Mouse (Mus musculus) kidney, postnatal 10 days (tissue): Measurements from ENCODE around the gene Nectin2.
"Not testable (repeated sequence)": the region's sequence is repeated elsewhere in the genome, so short reads cannot be mapped to it uniquely, and the experiment has no call there.

ENCODE experiments used
- DNase-seq: peaks from one replicate; pipeline ENCODE4 v3.0.0; 2021; ENCODE audit warnings: mixed read lengths

Nectin2 gene

DNA sequence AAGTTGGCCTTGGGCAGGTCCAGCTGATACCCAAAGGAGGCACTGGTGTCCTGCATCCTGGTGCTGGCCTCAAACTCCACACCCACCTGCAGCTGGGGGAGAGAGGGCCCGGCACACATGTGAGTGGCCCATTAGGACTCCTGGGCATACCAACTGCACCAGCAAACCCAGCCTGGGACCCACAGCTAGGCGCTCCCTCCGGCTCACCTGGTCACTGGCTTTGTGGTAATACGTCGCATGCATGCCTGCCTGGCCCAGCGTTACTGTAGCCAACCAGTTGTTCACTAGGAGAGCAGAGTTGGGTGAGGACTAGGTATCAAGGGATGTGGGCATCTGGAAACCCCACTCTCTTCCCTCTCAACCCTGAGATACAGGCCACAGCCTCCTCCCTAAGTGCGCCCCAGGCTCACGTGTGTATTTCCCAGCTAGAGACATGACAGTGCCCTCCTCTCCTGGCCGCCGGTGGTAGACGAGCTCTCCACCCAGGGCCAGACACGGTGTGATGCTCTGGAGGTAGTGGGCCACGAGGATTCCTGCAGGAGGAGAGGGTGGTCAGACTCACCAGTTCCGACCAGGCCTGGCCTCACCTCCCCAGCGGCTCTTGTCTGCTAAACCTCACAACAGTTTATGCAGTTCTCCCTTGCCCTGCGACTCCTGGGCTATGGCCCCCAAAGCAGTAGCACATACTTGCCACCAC lies 47.3 kb downstream of the Nectin2 start:
- no peak for DNase-seq

DNA sequence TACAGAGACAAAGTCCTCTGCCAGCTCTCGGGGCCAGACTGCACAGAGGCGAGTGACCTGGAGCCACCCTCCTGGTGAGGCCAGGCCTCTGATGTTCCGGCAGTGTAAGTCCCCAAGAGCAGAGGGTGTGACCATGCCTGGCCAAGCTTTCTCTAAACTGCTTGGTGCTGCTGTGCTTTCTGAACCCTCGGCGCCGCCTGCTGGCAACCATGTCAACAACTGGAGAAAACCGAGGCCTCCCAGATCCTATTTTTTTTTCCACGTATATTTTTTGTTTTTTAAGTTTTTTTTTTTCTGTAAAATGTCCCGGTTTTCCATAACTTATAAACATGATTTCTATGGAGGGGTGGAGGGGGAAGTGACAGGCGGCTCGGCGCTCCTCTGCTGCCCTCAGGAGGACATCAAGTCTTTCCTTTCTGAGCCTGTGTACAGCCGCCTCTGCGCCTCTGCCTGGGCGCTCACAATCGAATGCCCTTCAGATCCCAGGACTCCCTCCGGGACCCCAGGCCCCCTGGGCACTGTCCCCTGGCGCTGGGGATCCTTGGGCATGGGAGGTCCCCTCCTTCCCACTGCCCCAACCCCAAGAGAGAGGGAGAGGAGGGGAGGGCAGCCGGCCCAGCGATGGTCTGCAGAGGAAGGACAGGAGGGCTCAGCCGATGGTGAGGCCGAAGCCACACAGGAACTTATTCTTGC lies 49.1 kb downstream of the Nectin2 start:
- DNase-seq, result peak; percentile 91

DNA sequence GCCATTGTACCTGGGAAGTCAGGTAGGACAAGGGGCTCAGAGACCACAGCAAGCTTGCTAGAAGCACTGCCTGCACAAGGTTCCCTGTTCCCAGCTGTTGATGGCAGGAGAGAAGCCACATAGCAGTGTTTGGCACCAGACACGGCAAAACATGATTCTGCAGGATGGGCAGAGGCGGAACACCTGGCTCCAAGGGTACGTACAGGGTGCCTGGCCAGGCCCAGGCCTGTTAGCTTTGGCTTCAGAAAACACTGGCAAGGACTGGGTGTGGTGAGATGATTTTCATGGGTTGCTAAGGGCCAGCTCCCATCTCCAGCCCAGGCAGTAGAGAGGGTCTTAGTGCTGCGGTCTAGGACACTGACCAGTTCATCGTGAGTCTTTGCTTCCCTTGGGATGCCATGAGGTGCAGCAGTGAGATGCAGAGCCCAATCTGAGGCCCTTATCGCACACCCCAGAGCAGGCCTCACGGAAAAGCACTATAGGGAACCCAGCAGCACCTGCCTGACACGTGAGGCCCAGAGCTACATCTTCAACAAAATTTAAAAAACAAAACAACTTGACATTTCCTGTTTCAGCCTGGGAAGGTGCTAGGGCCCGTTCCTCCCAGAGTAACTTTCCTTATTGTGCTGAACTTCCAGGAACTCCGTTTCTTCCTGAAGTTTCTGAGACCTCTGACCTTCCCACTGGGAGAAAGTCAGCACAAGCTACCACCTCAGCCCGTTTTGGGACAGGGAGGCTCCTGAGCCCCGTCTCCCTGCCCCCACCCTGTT lies 49.8 kb downstream of the Nectin2 start:
- DNase-seq, result no peak

DNA sequence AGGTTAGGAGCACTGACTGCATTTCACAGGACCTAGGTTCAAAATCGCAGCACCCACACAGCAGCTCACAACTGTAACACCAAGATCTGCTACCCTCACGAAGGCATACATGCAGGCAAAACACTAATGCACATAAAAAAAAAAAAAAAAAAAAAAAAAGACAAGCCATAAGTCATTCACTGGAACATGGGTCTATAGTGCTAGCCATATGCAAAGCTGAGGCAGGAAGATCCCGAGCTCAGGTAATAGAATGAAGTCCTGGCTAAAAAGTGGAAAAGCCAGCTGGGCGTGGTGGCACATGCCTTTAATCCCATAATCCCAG lies 50.5 kb downstream of the Nectin2 start:
- no peak for DNase-seq

DNA sequence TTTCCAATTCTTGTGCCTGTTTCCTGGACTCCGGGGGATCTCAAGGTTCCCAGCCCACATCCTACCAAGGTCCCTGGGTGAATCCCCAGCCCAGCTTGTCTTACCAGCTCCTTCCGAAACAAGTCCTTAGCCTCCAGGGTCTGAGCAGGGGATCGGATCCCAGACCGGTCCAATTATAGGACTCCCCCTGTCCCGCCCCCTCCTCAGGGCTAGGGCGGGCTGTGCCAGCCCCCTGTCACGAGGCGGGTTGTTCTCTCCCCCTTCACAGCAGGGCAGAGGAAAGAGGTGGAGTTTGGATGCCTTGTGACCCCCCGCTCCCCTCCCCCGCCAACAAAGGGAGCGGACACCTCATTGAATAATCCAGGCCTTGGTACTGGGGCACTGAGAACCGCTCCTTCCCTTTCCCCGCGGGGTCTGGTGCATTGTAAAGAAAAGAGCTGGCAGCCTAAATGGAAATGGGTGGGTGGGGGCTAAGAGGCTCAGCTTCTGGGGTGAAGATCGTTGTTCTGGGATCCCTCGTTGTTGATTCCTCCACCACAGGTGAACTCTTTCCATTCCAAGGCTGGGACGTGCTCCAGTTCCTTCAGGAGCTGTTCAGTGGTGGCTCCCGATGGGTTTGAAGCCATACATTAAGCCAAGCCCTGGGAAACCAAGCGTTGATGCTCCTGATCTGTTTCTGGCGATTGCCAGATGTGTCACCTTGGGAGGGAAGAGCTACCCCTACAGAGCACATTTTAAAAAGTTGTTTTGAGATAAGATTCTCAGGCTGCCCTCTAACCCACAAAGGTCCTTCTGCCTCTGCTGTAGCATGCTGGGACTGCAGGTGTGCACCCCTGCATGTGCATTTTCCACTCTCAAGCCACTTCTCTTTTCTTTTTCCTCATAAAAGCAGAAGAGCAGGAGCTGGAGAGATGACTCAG lies 51.1 kb downstream of the Nectin2 start, which contains the start of gene Apoe:
Gene Apoe, minus strand, starts transcription at position 282 of the 920 bp plus-strand sequence.
- peak; percentile 80 for DNase-seq

DNA sequence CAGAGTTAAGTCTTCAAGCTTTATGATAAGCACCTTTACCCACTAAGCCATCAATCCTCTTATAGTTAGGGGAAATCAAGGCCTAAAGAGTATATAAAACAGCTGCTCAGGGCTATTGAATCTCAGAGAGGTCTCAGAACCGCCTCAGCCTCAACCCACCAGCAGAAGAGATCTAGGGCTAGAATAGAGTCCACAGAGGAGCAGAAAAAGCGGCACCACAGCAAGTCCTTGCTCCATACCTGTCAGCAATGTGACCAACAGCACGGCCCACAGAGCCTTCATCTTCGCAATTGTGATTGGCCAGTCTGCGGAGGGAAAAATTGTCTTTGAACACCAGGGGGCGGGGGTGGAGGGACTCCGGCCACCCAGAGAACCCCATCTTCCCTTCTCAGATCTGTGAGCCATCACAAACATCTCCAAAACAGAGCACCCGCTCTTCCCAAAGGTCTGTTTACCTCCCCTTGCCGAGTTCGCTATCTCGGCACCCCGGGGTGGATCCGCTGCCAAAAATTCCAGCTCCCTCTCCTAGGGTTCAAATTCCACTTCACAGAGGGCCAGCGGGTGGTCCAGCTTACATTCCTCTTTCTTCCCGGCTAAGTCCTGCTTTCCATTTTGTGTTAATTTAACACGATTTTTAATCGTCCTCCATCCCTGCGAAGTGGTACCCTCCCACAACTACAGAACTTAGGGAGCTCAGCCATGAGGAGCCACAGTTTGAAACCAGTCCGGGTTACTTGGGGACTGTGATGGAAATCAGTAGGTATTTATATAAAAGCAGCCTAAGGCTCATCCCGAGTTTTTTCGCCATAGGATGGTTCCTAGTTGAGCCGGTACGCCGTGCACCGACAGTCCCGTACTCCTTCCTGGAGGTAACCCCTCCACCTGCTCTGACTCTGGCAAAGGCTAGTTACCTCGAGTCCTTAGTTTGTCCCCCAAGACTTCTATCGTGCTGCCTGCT lies 52.1 kb downstream of the Nectin2 start:
- peak; percentile 58 for DNase-seq

DNA sequence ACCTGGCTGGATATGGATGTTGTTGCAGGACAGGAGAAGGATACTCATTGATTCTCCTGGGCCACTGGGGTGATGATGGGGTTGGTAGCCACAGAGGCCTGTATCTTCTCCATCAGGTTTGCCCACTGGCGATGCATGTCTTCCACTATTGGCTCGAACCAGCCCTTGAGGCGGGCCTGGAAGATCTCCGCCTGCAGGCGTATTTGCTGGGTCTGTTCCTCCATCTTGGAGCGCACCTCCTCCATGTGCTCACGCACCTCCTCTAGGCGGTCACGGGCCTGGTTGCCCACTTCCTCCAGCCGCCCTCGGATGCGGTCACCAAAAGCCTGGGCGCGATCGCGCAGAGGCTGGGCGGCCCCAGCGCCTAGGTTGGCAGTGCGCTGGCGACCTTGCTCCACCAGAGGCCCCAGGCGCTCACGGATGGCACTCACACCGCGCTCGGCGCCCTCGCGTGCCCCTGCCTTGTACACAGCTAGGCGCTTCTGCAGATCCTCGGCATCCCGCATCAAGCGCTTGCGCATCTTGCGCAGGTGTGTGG lies 53.9 kb downstream of the Nectin2 start:
- no peak for DNase-seq

DNA sequence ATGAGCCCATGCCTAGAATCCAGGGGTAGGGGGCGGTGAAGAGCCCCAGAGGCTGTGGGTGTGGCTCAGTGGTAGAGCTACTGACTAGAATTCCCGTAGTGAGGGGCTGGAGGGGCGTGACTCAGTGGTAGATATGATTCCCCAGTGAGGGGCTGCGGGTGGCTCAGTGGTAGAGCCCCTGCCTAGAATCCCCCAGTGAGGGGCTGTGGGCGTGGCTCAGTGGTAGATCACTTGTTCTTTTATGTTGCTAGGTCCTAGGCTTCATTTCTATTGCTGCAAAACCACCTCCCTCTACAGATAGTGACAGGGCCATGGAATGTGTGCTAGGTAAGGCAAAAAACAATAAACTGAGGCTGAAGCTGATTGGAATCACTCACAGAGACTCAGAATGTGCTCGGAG lies 54.4 kb downstream of the Nectin2 start:
- no peak for DNase-seq

DNA sequence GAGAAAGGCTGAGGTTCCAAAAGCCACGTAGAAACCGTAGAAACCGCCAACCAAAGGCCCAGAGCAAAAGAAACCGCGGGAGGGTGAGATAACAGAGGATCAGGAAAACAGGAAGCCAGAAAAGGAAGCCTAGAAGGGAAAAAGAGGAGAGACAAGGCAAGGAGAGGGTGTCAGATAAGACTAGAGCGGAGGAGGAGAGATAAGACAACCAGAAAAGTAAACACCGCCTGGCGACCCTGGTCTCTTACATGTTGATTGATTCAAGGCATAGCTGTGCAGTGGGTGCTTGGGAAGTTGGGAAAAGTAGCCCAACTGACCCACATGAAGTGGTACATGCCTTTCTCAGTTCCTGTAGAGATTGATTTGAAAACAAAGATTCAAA lies 55.1 kb downstream of the Nectin2 start:
- no peak for DNase-seq

DNA sequence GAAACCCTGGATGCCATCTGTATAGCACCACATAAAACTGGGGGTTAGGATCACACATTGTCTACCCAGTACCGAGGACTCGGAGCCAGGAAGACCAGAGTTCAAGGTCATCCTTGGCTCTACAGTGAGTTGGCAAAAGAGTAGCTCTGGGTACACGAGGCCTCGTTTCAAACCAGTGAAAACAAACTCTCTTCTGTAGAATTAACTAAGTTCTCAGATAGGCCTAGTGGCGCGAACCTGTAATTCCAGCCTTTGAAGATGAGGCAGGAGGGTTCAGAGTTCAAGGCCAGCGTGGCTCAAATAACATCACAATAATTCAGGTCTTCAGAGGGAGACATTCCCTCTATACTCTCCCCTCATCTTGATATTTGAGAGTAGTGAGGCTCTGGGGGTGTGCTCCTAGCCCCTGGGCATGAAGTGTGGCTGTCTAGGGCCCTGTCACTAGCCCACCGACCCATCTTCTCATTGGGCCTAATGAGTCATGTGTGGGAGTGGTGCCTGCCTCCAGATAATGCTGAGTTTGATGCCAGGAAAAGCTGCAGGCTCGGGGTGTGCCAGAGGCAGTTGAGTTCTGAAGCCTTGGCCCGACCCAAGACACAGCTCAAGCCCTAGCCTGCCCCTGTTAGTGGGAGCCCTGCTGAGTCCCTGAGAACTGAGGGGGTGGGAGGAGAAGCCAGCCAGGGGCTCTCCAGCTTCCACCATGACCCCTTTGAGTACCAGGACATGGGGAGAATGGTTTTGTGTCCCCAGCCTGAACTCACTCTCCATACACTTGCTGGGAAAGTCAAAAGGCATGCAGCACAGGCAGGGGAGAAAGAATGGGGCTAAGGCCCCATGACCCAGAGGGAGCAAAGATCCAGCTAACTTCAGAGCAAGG lies 55.7 kb downstream of the Nectin2 start:
- no peak for DNase-seq

DNA sequence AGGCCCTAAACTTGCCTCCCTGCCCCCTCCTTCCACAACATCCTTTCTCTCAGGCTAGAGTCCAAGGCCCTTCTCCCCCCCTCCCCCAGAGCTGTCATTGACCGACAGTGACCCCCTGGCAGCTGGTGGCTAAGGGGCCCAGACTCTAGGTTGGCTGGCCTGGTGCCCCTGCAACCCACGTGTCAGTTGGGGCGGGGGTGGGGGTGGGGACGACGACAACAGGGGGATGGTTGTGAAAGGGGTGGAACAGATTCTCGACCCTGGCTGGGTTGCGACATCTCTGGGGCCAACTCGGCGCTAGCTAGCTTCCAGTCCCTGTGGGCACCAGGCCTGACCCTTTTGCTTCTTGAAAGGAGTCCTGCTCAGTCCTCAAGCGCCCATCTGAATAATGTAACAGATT lies 56.9 kb downstream of the Nectin2 start:
- peak; percentile 68 for DNase-seq

DNA sequence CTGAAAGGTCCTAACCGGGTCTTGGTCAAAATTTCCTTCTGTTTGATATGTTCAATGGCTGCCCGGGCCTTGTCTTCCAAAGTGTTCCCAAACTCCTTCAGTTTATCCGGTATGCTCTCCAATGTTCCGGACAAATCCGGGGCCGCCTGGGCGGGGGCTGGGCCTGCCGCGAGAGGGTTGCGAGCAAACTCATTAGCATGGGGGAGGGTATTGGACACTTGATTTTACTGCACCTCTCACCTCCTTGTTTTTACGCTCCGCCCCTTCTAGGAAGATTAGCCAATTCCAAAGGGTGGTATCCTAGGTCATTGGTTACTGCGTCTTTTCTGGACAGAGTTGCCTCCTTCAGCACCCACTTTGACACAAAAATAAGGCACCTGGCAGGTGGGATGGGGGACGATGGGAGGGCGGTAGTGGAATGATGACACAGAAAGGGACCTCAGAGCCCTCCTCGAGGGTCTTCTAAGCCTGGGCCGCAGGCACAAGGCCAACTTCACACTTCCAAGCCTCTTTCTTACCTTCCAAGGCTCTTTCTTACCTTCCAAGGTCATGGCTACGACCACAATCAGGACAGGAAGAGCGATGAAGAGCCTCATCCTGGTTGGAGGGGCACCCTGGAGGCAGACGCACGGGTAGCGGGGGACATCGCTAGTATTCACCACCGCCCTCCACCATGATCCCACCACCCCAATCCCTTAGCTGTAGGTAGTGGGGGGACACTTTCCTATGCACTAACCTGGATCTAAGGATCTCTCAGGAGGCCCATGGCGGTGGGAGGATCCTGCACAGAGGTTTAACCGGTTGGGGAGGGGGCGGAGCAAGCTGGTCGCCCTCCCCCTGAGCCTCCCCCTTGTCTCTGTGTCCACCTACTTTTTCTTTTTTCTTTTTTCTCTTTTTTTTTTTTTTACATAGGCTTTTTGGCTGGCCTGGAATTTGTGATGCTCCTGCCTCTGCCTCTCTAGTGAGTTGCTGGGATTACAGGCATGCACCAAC lies 58.1 kb downstream of the Nectin2 start, which contains the start of gene Apoc1:
Gene Apoc1, minus strand, starts transcription at position 788 of the 993 bp plus-strand sequence.
- peak; percentile 56 for DNase-seq

DNA sequence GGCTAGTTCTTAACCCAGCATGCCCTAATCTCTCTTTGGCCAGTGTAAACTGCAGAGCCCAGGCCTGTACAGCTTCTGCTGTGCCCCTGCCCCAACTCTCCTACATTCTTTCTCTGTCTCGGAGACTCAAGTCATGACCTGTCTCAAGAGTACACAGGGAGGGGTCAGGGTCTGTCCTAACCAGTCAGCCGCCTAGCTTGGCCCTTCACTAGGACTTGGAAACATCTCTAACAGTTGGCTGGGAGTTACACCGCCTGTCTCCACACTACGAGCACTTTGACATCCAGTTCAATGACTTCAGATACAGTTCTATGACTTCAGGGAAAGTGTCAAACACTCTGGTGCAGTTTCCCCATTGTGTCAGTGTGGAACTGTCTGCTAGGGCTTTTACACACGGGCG lies 58.8 kb downstream of the Nectin2 start:
- DNase-seq, result no peak

DNA sequence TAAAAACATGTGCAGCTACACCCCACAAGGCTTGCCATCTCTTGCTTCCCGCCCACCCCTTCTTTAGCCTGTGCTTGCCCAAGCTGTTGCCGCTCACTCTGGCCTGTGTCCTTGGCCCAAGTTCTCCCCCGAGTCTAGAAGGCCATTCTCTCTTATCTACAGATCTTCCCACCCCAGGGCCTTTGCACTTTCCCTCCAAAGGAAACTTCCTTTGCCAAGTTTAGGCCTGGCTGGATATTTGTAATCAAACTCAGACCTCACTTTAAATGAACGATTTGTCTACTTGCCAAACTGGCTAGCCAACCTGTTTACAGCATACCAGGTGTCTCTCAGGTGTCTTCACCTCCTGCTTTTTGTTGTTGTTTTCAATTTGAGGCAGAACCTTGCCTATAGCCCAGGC lies 59.4 kb downstream of the Nectin2 start:
- no peak for DNase-seq

DNA sequence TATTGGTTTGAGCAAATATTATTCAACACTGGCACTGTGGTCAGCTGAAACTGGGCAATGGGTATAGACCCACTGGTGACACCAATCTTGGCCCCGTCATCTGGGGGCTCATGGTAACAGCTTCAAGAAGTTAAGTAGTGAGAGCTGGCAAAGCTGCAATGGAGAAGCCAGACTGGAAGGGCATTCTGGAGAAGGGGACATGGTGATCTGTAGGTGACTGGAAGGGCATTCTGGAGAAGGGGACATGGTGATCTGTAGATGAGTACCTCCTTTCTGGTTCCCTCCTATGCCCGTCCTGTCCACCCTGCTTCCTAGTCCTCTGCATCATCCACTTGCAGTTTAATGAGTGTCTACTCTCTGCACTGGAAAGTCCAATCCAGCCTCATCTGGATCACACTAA lies 61.7 kb downstream of the Nectin2 start:
- DNase-seq, result no peak

DNA sequence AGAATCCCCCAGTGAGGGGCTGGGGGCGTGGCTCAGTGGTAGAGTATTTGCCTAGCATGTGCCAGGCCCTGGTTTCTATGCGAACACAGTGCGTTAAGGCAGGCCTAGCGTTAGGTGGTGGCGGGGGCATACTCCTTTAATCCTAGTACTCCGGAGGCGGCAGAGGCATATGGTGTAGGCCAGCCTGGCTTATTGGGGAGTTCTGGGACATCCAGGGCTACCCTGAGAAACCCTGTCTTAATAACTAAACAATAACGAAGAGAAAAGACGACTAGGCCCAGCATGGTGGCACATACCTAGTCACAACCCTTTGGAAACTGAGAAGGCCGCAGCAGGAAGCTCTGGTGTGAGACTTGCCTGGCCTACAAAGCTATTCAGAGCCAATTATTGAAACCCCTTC lies 62.2 kb downstream of the Nectin2 start:
- DNase-seq, result no peak

DNA sequence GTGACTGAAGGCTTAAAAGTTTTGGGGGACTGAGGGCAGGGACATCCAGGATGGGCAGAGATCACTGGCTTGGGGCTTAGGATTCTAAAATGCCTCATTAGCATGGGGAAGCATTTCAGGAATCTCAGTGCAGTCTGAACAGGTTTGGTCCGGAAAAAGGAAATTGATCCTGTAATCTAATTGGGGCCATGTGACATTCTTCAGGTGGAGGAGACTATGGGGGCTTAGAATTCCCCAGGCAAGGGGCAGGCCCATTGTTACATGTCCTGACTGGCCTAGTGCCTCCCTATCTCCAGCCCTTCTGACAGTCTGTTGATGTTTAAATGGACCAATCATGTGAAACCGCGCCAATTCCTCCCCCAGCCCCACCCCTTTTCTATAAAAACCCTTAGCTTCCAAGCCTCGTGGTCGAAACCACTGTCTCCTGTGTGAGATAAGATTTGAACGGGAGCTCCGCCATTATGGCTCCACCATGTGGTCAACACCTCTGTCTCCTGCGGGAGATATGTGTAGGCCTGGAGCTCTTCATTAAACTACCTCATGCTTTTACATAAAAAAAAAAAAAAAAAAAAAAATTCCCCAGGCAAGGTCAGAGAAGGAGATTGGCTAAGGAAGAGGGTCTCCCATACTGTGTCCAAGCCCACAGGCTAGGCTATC lies 63.2 kb downstream of the Nectin2 start:
- not testable (repeated sequence) for DNase-seq

DNA sequence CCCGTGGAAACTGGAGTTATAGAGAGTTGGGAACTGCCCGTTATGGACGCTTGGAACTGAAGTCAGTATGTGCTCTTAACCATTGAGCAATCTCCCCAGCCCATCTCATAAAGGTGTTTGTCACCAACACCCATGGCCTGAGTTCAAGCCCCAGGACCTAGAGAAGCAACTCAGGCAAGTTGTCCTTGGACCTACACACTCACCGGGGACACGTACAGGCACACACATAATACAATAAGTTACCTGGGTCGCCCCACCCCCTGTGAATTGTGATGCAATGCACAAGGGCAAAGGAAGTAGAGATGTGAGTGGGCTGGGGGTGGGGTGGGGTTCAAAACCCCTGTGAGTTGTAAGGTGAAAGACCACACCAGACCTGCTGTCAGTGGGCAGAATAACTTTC lies 63.8 kb downstream of the Nectin2 start:
- DNase-seq, result no peak
